Mouse (Mus musculus) heart, postnatal 0 days (tissue): Measurements from ENCODE around the gene Ctnnd1.

ENCODE experiments used
- CTCF ChIP-seq: IDR thresholded peaks from 2 replicates; pipeline ENCODE4 v1.5.1; 2016; ENCODE audit warnings: antibody characterized with exemption, control low read depth, low read depth
- EP300 ChIP-seq: IDR thresholded peaks from 2 replicates; pipeline ENCODE4 v1.6.1; 2016; ENCODE audit warnings: antibody characterized with exemption, low read depth

GRCm38 (mm10) chr2:84618914-84619313, 31.7 kb downstream of the Ctnnd1 start:
- TF ChIP-seq CTCF (no peak), EP300 (no peak)
